Mouse (Mus musculus): Measurements from ENCODE around the gene Ccdc82. TPM values are rescaled to one million over a fixed set of nuclear protein-coding genes. Genes with fewer than 3 reads are reported as not detected.

The Ccdc82 gene
- polyA plus RNA-seq (2014; fragmentation: Nextera tagmentation; extraction: Ambion mirVana): 15.6 and 17.7 TPM in 2 replicates

- H3K4me1 ChIP-seq (replicated peaks; ENCODE audit: control insufficient read depth, insufficient read depth, low read length): peaks cover 25% of the 10 kb centered on the region
- H3K9ac ChIP-seq: peak within 1 kb of the TSS; percentile 75
- peak within 1 kb of the TSS; percentile 70 for H3K4me3 ChIP-seq (replicated peaks; ENCODE audit: low read length)
- WGBS: 4% methylated on average over 22 of the region's 39 CpGs
- no peaks in the 10 kb centered on the region for H3K27me3 ChIP-seq (ENCODE audit: control insufficient read depth, insufficient read depth, low read length)
- DNase-seq (ENCODE audit: low spot score) (peak; percentile 81), ATAC-seq (ENCODE audit: low FRiP score) (peak; percentile 98)
- H3K36me3 ChIP-seq (replicated peaks; ENCODE audit: control insufficient read depth, insufficient read depth): no peaks in the 10 kb centered on the region
- H3K4me2 ChIP-seq (replicated peaks): peak within 1 kb of the TSS; percentile 79
- H3K27ac ChIP-seq: peak within 1 kb of the TSS; percentile 86
- H3K9me3 ChIP-seq (ENCODE audit: control insufficient read depth, low read length): no peaks in the 10 kb centered on the region
Observed at GRCm38 (mm10) chr9:13246815-13247638, at the start of gene Ccdc82. TSS of gene Ccdc82 (plus strand) at chr9:13246955.

DNA sequence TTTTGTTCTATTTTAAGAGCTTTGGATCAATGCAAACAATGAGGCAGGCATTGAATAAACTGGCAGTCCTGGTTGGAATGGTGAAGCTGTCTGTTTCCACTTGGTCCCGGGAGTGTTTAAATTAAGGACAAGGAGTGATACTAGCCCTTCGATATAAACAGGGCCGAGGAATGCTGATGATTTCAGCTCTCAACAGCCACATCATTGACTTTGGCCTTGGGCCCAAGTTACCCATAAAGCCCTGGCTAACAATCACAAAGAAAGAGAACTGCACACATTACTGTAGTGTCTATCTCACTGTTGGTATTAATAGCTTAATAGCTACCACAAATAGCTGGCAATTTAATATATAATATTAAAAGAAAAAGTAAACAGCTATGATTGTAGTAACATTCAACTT lies 46.7 kb upstream of the Ccdc82 start:
- H3K4me3 ChIP-seq (replicated peaks; ENCODE audit: low read length): no peak overlapping the region
- H3K4me2 ChIP-seq (replicated peaks): no peak overlapping the region
- no peaks in the 10 kb centered on the region for H3K36me3 ChIP-seq (replicated peaks; ENCODE audit: control insufficient read depth, insufficient read depth)
- no peak overlapping the region for H3K9ac ChIP-seq
- WGBS: 76% methylated on average over 3 of the region's 3 CpGs
- no peak for ATAC-seq (ENCODE audit: low FRiP score)
- DNase-seq (ENCODE audit: low spot score): no peak
- H3K27me3 ChIP-seq (ENCODE audit: control insufficient read depth, insufficient read depth, low read length): no peaks in the 10 kb centered on the region
- no peak overlapping the region for H3K27ac ChIP-seq
- H3K9me3 ChIP-seq (ENCODE audit: control insufficient read depth, low read length): no peaks in the 10 kb centered on the region
- no peaks in the 10 kb centered on the region for H3K4me1 ChIP-seq (replicated peaks; ENCODE audit: control insufficient read depth, insufficient read depth, low read length)

DNA sequence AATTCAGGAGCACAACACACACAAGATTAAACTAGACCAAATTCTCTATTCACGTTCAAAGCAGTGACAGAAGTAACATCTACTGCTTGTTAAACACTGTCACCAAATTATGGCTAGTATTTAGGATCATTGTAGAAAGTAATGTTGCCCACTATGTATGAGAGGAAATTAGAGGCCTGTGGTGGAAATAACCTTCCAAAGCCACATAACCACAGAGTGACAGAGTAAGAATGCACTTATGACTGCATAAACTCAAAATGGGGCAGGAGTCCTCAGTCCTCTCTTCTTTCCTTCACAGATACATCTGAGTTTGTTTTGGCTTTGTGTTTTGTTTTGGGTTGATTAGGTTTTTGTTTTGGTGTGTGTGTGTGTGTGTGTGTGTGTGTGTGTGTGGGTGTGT lies 43.6 kb upstream of the Ccdc82 start:
- Histone ChIP-seq H3K4me2 (replicated peaks) (no peak overlapping the region), H3K36me3 (replicated peaks; ENCODE audit: control insufficient read depth, insufficient read depth) (no peaks in the 10 kb centered on the region), H3K9ac (no peak overlapping the region), H3K4me3 (replicated peaks; ENCODE audit: low read length) (no peak overlapping the region), H3K27me3 (ENCODE audit: control insufficient read depth, insufficient read depth, low read length) (no peaks in the 10 kb centered on the region), H3K9me3 (ENCODE audit: control insufficient read depth, low read length) (no peaks in the 10 kb centered on the region), H3K27ac (no peak overlapping the region), H3K4me1 (replicated peaks; ENCODE audit: control insufficient read depth, insufficient read depth, low read length) (no peaks in the 10 kb centered on the region)
- 91% methylated on average over 1 of the region's 1 CpGs for WGBS
- DNase-seq (ENCODE audit: low spot score) (no peak), ATAC-seq (ENCODE audit: low FRiP score) (no peak)

- Histone ChIP-seq H3K27me3 (ENCODE audit: control insufficient read depth, insufficient read depth, low read length) (no peaks in the 10 kb centered on the region), H3K4me1 (replicated peaks; ENCODE audit: control insufficient read depth, insufficient read depth, low read length) (no peaks in the 10 kb centered on the region), H3K4me3 (replicated peaks; ENCODE audit: low read length) (no peak overlapping the region), H3K4me2 (replicated peaks) (no peak overlapping the region), H3K27ac (no peak overlapping the region), H3K9ac (no peak overlapping the region), H3K9me3 (ENCODE audit: control insufficient read depth, low read length) (no peaks in the 10 kb centered on the region), H3K36me3 (replicated peaks; ENCODE audit: control insufficient read depth, insufficient read depth) (no peaks in the 10 kb centered on the region)
- no peak for DNase-seq (ENCODE audit: low spot score)
- 86% methylated on average over 5 of the region's 5 CpGs for WGBS
- ATAC-seq (ENCODE audit: low FRiP score): no peak
Observed at GRCm38 (mm10) chr9:13203681-13204080, 43.1 kb upstream of the Ccdc82 start.

DNA sequence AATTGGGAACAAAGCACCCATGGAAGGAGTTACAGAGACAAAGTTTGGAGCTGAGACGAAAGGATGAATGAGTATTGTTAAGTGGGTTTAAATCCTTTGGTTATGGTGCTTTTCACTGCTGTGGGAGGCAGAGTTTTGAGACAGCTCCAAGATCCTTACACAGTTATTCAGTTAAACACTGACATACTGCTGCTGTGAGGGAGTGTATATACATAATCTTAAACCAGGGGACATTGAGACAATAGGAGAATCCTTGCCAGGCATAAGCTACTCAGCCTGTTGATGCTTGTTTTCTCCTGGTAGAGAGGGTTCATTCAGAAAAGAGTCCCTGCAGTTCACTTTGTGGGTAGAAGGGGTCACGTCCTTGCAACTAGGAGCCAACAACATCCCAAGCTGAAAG lies 40.4 kb upstream of the Ccdc82 start:
- no peaks in the 10 kb centered on the region for H3K27me3 ChIP-seq (ENCODE audit: control insufficient read depth, insufficient read depth, low read length)
- no peak for ATAC-seq (ENCODE audit: low FRiP score)

GRCm38 (mm10) chr9:13225872-13226271 lies 20.9 kb upstream of the Ccdc82 start:
- Histone ChIP-seq H3K27ac (no peak overlapping the region), H3K4me1 (replicated peaks; ENCODE audit: control insufficient read depth, insufficient read depth, low read length) (no peaks in the 10 kb centered on the region), H3K36me3 (replicated peaks; ENCODE audit: control insufficient read depth, insufficient read depth) (no peaks in the 10 kb centered on the region), H3K27me3 (ENCODE audit: control insufficient read depth, insufficient read depth, low read length) (no peaks in the 10 kb centered on the region), H3K9ac (no peak overlapping the region), H3K4me3 (replicated peaks; ENCODE audit: low read length) (no peak overlapping the region), H3K4me2 (replicated peaks) (no peak overlapping the region), H3K9me3 (ENCODE audit: control insufficient read depth, low read length) (no peaks in the 10 kb centered on the region)
- DNase-seq (ENCODE audit: low spot score): no peak
- WGBS: 70% methylated on average over 1 of the region's 1 CpGs
- no peak for ATAC-seq (ENCODE audit: low FRiP score)

More for the DNA sequence above, 40.4 kb upstream of the Ccdc82 start:
- whole genome bisulfite sequencing: 34% methylated on average over 2 of the region's 2 CpGs
- no peaks in the 10 kb centered on the region for H3K4me1 ChIP-seq (replicated peaks; ENCODE audit: control insufficient read depth, insufficient read depth, low read length)
- no peak for DNase-seq (ENCODE audit: low spot score)
- no peak overlapping the region for H3K27ac ChIP-seq
- no peaks in the 10 kb centered on the region for H3K9me3 ChIP-seq (ENCODE audit: control insufficient read depth, low read length)
- H3K4me2 ChIP-seq (replicated peaks): no peak overlapping the region
- no peak overlapping the region for H3K9ac ChIP-seq
- H3K36me3 ChIP-seq (replicated peaks; ENCODE audit: control insufficient read depth, insufficient read depth): no peaks in the 10 kb centered on the region
- no peak overlapping the region for H3K4me3 ChIP-seq (replicated peaks; ENCODE audit: low read length)

DNA sequence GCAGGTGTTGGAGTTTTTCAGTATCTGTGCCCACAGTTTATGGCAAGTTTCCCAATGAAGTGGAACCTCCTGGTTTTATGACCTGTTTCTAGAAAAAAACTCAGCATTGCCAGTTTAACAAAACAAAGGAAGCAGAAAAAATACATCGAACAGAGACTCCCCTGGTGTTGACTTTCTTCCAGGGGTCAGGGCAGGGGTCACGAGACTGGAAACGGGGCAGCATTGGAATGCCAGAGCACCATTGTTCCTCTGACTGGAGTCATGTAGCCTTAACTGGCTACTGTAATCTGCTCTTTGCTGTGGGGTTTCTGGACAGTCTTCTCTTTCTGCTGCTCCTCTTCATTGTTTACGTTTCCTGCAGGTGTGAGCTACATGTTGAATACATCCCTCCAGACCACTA lies 16.2 kb upstream of the Ccdc82 start:
- Histone ChIP-seq H3K27ac (no peak overlapping the region), H3K27me3 (ENCODE audit: control insufficient read depth, insufficient read depth, low read length) (no peaks in the 10 kb centered on the region), H3K4me3 (replicated peaks; ENCODE audit: low read length) (no peak overlapping the region), H3K9me3 (ENCODE audit: control insufficient read depth, low read length) (no peaks in the 10 kb centered on the region), H3K36me3 (replicated peaks; ENCODE audit: control insufficient read depth, insufficient read depth) (no peaks in the 10 kb centered on the region), H3K4me1 (replicated peaks; ENCODE audit: control insufficient read depth, insufficient read depth, low read length) (no peaks in the 10 kb centered on the region), H3K4me2 (replicated peaks) (no peak overlapping the region), H3K9ac (no peak overlapping the region)
- 3% methylated on average over 4 of the region's 4 CpGs for WGBS
- DNase-seq (ENCODE audit: low spot score) (no peak), ATAC-seq (ENCODE audit: low FRiP score) (0 out of 2 replicates have a peak, but pooled peaks have one; percentile 4)

DNA sequence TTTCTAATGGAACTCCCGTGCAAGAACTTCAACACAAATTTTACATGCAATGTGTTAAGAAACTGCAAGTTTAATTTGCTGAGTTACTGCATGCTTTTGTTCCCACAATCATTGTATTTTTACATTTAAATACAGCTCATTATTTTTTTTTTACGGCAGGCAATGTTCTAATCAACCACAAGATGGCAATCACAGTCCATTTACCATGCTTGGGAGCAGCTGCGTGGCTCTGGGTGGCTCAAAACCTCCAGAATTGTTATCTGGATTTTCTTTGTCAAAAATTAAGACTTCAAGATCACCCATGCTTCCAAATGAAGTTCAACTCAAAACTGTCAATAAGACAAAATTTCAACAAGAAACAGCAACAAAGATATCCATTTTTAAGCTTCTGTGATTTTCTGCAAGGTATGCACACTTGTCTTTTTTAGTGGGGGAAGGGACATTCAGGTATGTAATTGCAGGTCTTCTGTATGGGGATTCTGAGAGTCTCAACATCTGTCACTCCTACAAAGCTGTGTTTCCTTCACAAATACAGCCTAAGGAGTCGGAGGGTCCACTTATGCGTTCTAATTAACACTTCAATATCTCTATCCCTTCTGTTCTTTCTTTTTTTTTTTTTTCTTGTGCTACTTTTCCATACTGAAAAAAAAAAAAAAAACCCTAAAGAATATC lies 15.1 kb upstream of the Ccdc82 start:
- H3K9me3 ChIP-seq (ENCODE audit: control insufficient read depth, low read length): no peaks in the 10 kb centered on the region
- H3K4me2 ChIP-seq (replicated peaks): no peak overlapping the region
- no peak overlapping the region for H3K9ac ChIP-seq
- no peaks in the 10 kb centered on the region for H3K27me3 ChIP-seq (ENCODE audit: control insufficient read depth, insufficient read depth, low read length)
- WGBS: 19% methylated on average over 5 of the region's 5 CpGs
- ATAC-seq (ENCODE audit: low FRiP score) (0 out of 2 replicates have a peak, but pooled peaks have one; percentile 60), DNase-seq (ENCODE audit: low spot score) (peak; percentile 85)
- H3K4me1 ChIP-seq (replicated peaks; ENCODE audit: control insufficient read depth, insufficient read depth, low read length): no peaks in the 10 kb centered on the region
- H3K36me3 ChIP-seq (replicated peaks; ENCODE audit: control insufficient read depth, insufficient read depth): no peaks in the 10 kb centered on the region
- H3K27ac ChIP-seq: no peak overlapping the region
- no peak overlapping the region for H3K4me3 ChIP-seq (replicated peaks; ENCODE audit: low read length)

DNA sequence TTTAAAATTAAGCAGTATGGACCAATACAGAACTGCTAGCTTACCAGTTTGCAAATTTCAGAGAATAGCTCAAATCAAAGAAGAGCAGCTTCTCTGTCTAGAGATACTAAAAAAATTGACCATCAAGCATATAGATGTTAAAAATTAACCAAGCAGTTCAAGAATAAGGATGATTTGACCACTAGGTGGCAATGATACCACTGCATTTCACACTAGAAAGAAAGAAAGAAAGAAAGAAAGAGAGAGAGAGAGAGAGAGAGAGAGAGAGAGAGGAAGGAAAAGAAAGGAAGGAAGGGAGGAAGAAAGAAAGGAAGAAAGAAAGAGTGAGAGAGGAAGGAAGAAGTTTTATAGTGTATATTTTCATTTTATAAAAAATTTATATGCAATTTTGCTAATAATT lies 4.4 kb upstream of the Ccdc82 start:
- DNase-seq (ENCODE audit: low spot score): peak; percentile 74
- H3K4me1 ChIP-seq (replicated peaks; ENCODE audit: control insufficient read depth, insufficient read depth, low read length): peaks cover 20% of the 10 kb centered on the region
- no peak overlapping the region for H3K27ac ChIP-seq
- ATAC-seq (ENCODE audit: low FRiP score): no peak
- H3K4me3 ChIP-seq (replicated peaks; ENCODE audit: low read length): no peak overlapping the region
- H3K9ac ChIP-seq: no peak overlapping the region
- no peak overlapping the region for H3K4me2 ChIP-seq (replicated peaks)
- no peaks in the 10 kb centered on the region for H3K27me3 ChIP-seq (ENCODE audit: control insufficient read depth, insufficient read depth, low read length)
- H3K9me3 ChIP-seq (ENCODE audit: control insufficient read depth, low read length): no peaks in the 10 kb centered on the region
- H3K36me3 ChIP-seq (replicated peaks; ENCODE audit: control insufficient read depth, insufficient read depth): no peaks in the 10 kb centered on the region
